Mouse (Mus musculus) gastrocnemius, postnatal 25 days (tissue): ENCODE results near the gene Cetn4. TPM values are rescaled to one million over a fixed set of nuclear protein-coding genes. Genes with fewer than 3 reads are reported as not detected.

Experiments used
- DNase-seq: peaks from one replicate; pipeline ENCODE4 v3.0.0; 2022
- total RNA-seq, 2 experiments: library from RNA; stranded (reverse); gene quantifications; 1 replicate in 1 of 2; 2 replicates in 1 of 2; pipeline ENCODE4 v1.2.3; 2021

The Cetn4 gene
- total RNA-seq, 2 experiments from 2014 or later: 0.35 to 0.43 TPM

- no peak for DNase-seq
Measured at GRCm38 (mm10) chr3:37302685-37303084, 9.8 kb downstream of the Cetn4 start.

- DNase-seq: no peak
Measured at GRCm38 (mm10) chr3:37299470-37299869, 13.0 kb downstream of the Cetn4 start.

GRCm38 (mm10) chr3:37292654-37293053 lies 19.9 kb downstream of the Cetn4 start:
- DNase-seq: no peak

DNA sequence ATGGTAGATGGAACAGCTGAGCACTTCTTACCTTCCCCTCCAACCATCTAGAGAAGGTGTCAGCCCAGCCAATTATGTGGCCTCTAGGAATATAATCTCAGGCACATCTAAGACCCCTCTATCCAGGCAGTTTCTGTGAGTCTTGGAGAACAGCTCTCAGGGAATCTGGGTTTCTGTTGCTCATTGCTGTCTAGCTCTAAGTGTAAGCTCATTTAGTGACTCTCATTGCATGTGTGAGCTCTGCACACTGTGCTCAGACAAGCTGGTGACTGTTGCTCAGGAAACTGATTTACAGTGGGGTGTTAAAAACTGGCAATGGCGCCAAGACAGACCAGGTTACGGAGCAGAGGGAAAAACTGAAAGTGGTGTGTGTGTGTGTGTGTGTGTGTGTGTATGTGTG lies 20.6 kb downstream of the Cetn4 start:
- no peak for DNase-seq

DNA sequence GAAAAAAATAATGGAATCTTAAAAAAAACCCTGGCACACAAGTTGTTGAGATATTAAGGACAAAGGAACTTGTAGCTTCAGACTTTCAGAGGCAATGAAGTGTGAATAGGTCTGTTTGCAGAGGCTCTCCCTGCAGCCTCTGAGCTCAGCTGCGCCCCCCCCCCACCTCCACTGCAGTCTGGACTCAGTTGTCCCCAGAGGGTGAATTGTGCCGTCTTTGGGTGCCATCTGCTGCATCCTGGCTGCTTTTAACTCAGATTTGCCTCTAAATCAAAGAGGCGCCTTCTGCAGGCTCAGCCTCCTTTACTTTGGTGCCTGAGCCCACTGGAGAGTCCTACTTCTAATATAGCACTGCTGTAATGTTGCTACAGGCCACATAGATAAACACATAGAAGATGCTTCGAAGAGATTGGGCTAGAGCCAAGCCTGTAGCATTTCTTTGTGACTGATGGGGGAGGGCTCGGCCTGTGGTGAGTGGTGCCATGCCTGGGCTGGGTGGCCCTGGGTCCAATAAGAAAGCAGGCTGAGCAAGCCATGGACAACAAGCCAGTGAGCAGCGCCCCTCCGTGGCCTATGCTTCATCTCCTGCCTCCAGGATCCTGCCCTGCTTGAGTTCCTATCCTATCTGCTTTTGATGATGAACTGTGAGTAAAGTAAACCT lies 21.5 kb downstream of the Cetn4 start:
- no peak for DNase-seq

DNA sequence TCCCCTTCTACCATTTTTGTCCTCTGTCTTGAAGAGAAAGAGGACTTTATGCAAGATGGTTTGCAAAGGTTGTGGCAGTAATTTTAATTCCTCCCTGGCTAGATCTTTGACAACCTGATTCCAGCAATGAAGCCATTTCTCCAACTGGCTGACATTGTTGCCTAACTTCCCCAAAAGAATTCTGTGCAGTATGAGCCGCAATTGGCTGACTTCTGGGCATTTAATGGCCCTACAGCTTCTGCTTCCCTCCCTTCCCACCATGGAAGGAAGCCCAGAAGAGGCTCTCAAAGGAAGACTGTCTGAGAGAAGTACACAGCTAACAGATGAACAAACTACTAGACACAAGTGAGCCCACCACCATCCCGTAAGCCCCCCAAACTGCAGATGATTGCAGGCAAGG lies 23.3 kb downstream of the Cetn4 start:
- no peak for DNase-seq

DNA sequence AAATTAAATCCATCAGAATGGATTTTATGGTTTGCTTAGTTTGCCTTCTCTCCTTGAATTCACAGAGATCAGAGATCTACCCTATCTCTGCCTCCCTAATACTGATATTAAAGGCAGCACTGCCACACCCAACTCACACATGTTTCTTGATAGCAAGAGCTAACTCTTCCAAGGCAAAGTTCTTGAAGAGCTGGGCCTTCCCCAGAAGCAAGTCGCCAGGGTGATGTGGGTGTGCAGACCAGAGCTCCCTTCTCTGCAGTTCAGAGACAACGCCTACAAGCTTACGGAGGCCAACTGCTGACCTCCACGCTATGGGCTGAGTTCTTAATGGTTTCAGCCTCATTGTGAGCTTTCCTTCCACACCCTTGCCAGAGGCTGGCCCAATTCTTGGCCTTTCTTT lies 29.3 kb downstream of the Cetn4 start:
- no peak for DNase-seq

- no peak for DNase-seq
Measured at GRCm38 (mm10) chr3:37282299-37282922, 30.1 kb downstream of the Cetn4 start.

- no peak for DNase-seq
Measured at GRCm38 (mm10) chr3:37280871-37281270, 31.6 kb downstream of the Cetn4 start.

DNA sequence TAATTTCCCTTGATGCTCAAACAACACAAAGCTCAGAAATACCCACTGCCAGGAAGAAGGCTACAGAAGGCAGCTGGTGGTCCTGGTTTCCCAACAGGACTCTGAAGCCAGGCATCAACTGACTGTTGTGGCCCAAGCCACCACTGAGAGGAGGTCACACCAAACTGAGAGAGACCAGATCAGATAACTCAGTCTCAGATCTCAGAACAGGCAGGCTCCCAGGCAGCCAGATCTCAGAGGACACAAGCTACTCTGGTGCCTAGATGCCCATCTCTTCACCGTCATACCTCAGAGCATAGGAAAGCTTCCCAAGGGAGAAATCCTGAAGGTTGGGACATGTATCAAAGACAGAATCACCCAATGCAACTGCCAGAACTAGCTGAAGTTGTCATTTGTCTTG lies 32.3 kb downstream of the Cetn4 start:
- DNase-seq: no peak

GRCm38 (mm10) chr3:37274661-37275060 lies 37.8 kb downstream of the Cetn4 start:
- no peak for DNase-seq

DNA sequence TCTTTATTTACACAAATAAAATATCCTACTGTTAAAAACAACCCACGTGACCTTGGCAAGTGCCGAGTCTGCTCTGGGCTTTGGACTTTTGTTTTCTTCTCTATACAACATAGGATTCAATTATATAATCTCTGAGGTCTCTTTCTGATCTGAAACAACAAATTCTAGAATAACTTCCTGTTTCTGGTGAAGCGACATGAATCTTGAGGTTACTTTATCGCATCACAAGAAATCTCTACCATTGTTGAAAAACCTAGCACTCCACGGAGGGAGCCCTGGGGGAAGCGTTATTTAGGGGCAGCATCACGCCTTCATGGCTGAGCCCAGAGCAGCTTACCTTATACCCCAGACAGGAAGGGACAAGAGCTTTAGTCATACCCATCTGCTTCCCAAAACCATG lies 39.4 kb downstream of the Cetn4 start:
- DNase-seq: no peak

DNA sequence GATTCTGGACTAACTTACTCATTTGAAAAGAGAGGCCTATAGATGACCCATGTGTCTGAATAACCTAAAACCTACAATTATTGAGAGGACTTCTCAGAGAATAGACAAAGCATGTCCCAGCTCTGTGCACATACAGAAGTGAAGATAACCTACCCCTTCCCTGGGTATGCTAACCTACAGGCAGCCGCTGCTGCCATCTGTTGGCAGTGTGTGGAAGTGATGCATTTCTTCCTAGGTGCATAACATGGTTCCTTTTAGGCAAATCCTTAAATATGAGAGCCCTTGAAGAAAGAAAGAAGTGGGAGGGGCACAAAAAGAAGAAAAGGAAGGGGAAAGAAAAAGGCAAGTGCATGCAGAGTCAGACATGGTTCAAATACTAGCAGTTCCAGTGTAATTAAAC lies 41.3 kb downstream of the Cetn4 start:
- DNase-seq: no peak

DNA sequence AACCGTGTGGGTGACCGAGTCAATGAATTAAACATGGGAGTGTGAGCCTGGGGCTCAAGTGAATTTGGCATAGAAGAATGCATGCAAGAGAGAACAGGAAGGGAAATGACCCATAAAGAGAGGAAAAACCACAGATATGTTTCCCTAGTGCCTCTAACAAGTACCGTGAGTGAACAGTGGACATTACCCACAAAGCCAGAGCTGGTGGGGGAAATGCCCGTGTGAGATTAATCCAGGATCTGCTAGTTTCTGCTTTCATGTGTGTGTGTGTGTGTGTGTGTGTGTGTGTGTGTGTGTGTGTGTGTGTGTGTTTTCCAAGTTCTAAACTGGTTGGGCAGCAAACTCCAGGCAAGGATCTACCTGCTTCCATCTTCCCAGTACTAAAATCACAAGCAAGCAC lies 42.6 kb downstream of the Cetn4 start:
- DNase-seq: no peak

DNA sequence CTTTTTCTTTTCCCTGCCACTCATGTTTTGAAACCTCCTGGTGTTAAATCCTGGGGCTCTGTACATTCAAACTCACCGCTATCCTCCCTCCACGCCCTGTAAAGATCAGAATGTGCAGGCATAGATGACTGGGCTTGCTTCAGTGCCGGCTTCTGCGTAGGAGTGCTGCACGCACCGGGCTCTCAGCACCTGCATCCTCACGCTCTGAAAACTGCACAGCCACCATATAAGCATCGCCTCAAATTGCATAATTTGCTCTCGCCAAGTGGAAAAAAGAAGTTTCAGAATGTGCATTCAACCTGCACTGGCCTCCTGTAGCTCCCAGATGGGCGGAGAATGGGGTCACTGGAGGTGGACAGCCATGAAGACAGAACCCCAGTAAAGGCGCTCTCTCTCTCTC lies 44.2 kb downstream of the Cetn4 start:
- DNase-seq: no peak

- no peak for DNase-seq
Measured at GRCm38 (mm10) chr3:37259331-37259999, 53.0 kb downstream of the Cetn4 start.

DNA sequence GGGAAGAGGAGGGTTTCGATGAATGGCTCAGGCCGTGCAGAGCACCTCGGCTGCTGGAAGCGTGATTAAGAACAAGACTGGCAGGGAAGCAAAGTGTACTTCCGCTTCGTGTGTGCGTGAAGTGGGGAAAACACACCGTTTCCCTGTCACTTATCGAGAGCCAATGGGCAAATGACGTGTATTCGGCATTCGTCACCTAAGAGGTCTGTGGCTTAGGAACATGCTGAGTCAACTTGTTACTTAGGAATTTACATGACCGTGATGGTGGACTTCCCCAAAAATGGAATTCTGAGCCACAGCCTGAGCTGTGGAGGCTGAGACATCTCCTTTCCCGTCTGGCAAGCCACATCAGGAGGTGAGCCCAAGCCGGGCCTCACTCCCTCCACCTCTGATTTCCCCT lies 54.7 kb downstream of the Cetn4 start:
- no peak for DNase-seq

Other genes with a start within 250 kb of the Cetn4 start
- not detected for gene Adad1, start 249.2 kb downstream of the Cetn4 start, total RNA-seq
- gene Il2, start 186.7 kb downstream of the Cetn4 start, total RNA-seq: not detected
- gene Il21, start 80.1 kb downstream of the Cetn4 start, total RNA-seq: not detected
- gene Bbs12, start 154 bp downstream of the Cetn4 start, total RNA-seq: under 1 TPM; 0.43 to 0.51 TPM
- gene Fgf2, start 35.6 kb upstream of the Cetn4 start, total RNA-seq: 1 to 10 TPM; 7.4 to 8.9 TPM
- gene Spata5, start 107.2 kb upstream of the Cetn4 start, total RNA-seq: 10 to 100 TPM in 1 of 2 experiments, 1 to 10 TPM in 1; 7.7 to 10.0 TPM
- 10 to 100 TPM; 23.7 to 24.3 TPM for gene Nudt6, start 107.5 kb upstream of the Cetn4 start, total RNA-seq